Mouse (Mus musculus) myocyte (in vitro differentiated cells): Measurements from ENCODE around the gene Abhd17a.

Experiments used
- E2F4 ChIP-seq: IDR thresholded peaks from one replicate; pipeline ENCODE4 v1.6.1; 2011; ENCODE audit warnings: mild to moderate bottlenecking, control low read depth, moderate library complexity; ENCODE audit not compliant: insufficient read depth
- MAX ChIP-seq: IDR thresholded peaks from one replicate; pipeline ENCODE4 v1.6.1; 2011; ENCODE audit warnings: low read depth, mild to moderate bottlenecking, control low read depth
- MYOG ChIP-seq, 3 experiments: IDR thresholded peaks; one replicate each; pipeline ENCODE4 v1.6.1; 2011; ENCODE audit warnings: control low read depth in 2 of 3, low read depth in 2 of 3, mild to moderate bottlenecking in 2 of 3; ENCODE audit not compliant: insufficient read length in 2 of 3, control insufficient read depth in 1 of 3, insufficient read depth in 1 of 3
- POLR2A ChIP-seq: IDR thresholded peaks from one replicate; pipeline ENCODE4 v1.6.1; 2011; ENCODE audit warnings: low read depth, mild to moderate bottlenecking, control low read depth, moderate library complexity; ENCODE audit not compliant: insufficient read length
- USF1 ChIP-seq: IDR thresholded peaks from one replicate; pipeline ENCODE4 v1.6.1; 2011; ENCODE audit warnings: low read depth, mild to moderate bottlenecking, control low read depth, moderate library complexity

- TF ChIP-seq E2F4 = no peak
- TF ChIP-seq MAX = no peak
- no peak for TF ChIP-seq MYOG (IDR thresholded peaks at IDR 0.05; ENCODE audit: control insufficient read depth in 1 of 3, insufficient read depth in 1 of 3, insufficient read length in 2 of 3, low read depth in 2 of 3)
- no peak for TF ChIP-seq POLR2A
- TF ChIP-seq USF1 = no peak
Observed at GRCm38 (mm10) chr10:80589127-80589878, 838 bp downstream of the Abhd17a start.
